Mouse (Mus musculus) adrenal gland, postnatal 36 days (tissue): ENCODE measurements around the gene Pcna. TPM values are rescaled to one million over a fixed set of nuclear protein-coding genes. Genes with fewer than 3 reads are reported as not detected.
A peak's percentile ranks its signal among the peaks of the same experiment; 100 is the strongest.

ENCODE experiments used
- DNase-seq, 2 experiments: peaks; one replicate each; pipeline ENCODE4 v3.0.0; 2021; ENCODE audit warnings: mixed read lengths in 1 of 2
- total RNA-seq, 2 experiments: library from RNA; stranded (reverse); gene quantifications; 2 replicates each; pipeline ENCODE4 v1.2.3; 2021

Pcna gene
- total RNA-seq, 2 experiments from 2014 or later = 96.5 to 111 TPM

DNA sequence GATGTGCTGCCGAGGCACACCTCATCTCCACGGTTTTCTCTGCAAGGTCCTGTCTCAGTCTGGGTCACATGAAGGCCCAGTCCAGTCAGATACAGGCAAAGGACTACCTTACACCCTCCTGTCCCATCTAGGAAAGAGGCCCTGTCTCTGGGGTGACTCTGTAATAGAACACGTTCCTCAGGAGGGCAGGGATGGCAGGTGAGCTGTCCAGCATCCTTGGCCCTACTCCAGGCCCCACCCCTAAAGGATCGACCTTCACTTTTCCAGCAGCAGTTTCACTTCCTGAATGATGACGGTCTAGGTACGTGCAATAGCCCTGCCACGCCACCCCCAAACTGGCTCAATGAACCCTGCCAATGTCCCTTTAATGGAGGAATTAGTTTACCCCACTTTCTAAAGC, 17.1 kb downstream of the Pcna start:
- peak in 1 of 2 experiments; percentile 28 for DNase-seq

DNA sequence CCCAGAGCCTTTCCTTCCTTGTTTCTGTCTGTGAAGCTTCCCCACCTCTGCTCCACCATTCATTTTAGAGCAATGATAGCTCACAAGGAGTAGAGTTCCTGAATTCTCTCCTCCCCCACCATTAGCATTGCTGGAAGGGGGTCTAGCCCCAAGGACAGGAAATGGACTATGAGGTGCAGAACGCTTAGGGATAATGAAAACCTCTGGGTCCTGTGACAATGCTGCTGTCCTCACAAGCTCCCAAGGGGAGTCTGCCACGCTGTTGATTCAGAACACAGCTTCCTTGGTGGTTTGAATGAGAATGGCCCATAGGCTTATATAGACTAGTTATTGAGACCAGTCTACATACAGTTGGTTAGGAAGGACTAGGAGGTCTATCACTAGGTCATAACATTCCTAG, 17.8 kb downstream of the Pcna start:
- no peak for DNase-seq

DNA sequence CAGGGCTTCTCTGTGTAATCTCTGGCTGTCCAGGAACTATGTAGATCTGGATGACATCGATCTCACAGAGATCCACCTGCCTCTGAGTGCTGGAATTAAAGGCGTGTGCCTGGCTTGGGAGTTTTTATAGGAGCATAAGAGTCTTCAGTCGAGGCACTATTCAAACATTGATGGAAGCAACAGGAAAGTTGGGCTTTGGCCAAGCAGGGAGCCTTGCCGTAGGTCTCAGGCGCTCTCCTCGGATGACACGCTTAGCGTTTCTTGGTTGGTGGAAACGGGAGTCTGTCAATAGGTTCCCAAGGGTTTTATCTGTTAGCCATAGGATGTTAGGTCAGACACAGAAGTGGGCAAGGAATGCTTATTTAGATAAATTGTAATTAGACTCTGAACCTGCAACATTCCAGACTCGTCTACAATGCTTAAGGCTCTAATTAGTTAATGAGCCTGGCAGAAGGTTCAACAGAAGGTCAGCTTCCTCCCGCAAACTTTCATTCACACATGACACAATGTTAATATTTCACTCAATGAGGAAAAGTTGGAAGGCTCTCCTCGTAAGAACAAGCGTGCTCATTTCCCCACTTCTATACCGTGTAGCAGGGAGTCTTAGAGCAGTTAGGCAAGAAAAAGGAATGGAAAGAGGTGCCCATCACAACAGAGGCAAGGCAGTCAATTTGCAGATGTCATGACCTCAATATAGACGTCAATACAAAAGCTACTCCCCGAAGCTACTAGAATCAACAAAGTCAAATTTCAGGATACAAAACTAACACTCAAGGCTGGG, 18.9 kb downstream of the Pcna start:
- DNase-seq = no peak

DNA sequence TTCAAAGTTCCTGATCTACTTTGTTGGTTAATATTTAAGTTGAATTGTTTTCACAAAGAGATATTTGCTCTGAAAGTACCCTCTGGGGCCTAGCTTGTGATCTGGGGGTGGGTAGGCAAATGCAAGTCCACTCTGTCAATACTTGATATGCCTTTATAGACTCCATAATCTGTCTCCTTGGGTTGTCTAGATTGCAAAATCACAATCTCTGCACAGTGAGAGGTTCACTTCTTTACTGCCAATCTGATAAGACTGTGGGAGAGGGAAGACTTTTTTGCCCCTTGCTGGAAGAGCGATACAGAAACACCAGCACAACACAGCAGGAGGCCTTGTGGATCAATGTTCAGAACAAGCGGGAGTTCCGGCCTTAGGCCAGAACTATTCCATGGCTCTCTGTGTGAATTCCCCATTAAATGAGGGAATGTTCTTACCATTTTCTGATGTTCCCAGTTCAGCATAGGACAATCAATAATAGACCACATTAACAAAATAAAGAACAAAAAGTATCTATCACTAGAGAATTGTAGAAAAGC, 20.6 kb downstream of the Pcna start:
- DNase-seq = no peak

DNA sequence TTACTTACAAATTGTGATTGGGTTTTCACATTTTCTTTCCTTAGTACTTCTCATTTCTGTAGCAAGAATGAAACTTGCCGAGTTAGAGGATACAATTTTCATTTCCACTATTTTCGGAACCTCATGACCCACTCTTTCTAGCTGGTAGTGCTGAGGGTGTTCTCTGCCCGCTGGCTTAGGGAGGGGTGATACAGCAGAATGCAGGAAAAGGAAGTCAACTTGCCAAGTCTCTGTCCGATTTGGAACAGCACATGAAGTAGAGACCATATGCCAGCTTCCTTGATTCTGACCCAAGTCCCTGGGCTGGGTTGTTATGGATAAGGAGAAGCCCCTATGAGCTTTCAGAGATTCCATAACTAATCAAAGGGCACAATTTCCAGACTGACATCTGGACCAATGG, 28.8 kb downstream of the Pcna start:
- no peak for DNase-seq

DNA sequence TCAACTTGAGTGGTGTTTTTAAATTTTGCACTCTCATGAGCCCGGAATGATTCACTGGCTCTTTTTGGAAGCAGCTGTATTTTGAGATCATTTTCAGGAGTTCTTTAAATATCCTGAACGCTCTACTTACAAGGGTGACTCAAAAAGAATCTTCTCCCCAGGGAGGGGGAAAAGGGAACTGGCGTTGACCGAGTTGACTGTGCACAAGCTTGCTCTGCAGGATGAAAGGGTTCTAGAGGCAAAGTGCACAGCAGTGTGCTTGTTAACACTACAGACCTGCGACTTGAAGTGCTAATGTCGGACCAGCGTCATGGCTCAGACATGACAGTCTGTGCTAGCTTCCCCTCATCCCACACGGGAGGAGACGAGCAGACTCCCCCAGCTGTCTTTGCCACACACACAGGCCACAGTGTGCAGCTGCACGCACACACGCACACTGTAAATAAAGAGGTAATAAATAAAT, 31.5 kb downstream of the Pcna start:
- DNase-seq = peak; percentile 46 to 50

DNA sequence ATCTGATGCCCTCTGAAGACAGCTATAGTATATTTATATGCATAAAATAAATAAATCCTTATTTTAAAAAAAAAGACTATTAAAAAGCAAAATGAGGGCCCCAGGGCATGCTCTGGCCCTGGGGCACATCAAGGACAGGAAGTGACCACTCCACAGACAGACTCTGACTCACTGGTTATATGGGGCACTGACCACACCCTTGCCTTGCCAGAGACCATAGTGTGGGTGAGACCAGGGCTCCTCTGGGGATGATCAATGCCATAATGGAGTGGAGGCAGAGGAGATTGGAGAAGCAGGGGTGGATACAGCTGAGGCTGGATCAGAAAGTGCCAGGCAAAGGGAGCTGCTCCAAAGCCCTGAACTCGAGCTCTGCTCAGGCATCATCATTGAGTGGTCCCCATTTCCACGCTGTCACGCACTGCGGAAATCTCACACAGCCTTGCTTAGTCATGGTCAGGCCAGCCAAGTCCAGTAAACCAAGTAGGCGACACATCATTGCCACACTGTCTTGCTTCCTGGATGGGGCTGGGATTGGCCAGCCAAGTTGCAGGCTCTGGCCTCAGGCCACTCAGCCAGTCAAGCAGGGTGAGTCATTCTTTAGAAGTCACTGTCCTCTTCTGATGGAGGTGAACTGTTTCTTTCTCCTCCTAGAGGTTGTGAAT, 41.0 kb downstream of the Pcna start:
- DNase-seq = peak; percentile 84 to 89

DNA sequence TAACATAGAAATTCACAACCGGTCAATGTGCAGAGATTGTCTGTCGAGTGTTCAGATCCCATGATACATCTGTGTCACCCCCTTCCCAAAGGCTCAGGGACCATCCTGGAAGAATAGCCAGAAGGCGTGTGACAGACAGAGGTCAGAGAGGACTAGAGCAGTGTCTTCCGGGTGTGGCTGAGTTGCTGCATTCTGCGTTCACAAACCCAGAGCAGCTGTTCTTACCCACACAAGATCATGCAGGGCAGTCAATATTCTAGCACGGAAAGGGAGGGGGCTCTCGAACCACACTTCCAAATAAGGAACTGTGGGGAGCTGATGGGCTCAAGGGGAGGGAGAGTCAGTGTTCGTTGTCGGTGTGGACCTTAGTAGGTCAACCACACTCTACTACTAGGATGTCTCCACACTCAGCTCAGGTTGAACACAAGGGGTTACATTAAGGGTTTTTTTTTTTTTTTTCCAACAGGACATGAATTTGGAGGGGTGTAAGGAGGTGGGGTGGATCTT, 42.3 kb downstream of the Pcna start:
- DNase-seq = no peak

DNA sequence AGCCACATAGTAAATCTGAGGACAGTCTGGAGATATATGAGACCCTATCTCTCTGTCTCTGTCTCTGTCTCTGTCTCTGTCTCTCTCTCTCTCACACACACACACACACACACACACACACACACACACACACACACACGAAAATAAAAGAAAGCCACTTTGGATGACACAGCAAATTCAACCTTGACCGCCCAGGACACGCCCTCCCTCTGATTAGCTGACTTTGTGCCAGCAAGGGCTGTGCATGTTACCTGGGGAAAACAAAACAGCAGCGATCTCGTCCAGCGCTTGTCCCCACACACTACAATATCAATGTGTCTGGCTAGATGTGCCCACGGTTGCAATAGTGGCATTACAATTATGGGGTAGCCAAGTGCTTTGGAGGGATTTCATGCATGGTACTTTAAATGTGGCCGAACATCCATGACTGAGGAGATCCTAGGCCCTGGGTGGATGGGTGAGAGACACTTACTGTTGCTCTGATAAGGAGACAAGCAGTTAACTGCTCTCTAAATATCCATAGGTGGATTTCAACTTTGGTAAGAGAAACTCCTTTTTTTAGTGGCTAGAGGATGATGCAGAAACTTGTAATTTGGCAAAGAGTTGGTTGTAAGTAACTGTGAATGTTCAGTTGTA, 44.8 kb downstream of the Pcna start:
- DNase-seq = peak; percentile 65 to 69

DNA sequence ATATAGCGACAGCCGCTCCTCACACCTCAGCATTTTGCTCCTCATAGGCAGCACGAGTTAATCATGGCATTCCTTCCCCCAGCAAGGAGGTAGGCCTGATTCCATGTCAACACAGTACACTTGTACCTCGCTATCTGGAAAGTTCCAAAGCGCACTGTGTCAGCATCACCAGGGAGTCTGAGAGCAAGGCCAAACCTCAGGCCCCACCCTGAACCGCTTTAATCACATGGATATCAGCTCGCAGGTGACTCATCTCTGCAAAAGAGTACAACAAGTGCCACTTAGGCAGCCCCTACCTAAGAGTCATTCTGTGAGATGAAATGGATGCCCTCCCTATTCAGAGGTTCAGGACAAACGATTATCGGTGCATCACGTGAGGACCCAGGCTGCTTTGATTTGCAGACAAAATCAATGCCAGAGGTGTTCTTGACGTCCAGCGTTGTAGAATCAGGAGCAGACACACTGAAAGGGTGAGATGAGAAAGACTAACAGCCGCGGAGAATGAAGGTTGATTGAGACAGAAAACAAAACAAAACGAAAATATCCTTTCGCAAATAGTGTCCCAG, 46.7 kb downstream of the Pcna start:
- DNase-seq = peak; percentile 62 to 70

DNA sequence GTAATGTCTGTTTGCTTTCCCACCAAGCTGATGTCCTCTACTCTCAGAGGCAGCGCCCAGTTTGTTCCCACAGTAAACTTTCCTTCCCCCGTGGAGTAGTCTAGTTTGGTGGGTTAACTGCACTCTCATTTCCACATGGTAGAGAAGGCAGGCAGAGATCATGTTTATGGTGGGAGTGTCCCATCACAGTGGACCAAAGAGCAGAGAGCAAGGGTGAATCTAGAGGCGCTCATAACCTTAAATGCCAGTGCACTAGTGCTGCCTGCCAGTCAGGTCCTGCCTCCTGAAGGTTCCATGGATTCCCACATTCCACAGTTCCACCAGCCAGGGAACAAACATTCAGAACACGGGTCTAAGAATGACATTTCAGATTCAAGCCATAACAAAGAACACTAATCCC, 47.6 kb downstream of the Pcna start:
- no peak for DNase-seq

DNA sequence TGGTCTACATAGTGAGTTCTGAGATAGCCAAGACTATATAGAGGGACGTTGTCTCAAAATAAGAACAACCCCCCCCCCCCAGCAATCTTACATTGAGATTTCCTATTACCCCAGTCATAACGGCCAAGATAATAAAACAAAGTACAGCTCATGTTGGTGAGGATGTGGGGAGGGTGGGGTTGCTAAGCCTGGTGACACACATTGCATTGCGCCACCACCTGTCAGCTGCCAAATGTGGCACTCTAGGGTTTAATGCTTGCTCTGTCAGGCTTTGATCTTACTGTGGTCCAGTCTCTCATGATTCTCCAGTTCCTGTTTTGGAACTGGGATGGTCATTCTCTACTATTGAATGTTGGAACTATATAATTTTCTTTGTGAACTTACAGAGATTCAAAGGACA, 49.3 kb downstream of the Pcna start:
- peak; percentile 49 to 64 for DNase-seq

DNA sequence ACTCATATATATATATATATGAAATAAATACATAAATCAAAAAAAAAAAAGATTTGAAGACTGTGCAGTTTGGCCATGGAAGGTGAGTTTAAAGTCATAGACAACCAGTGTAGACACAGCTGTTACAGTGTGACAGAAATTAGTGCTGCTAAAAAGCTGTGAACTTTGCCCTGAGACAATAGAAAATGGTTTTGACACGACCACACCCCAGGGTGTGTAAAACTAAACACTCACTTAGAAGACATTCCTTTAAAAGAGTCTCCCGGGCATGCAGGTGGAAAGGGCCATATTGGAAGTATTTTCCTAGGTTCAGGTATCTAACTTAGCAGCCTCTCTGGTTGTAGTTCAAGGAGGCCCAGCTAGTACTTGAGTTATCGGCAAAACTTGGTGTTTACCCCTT, 49.9 kb downstream of the Pcna start:
- no peak for DNase-seq

Other genes with a start within 250 kb of the Pcna start
- 10 to 100 TPM in 1 of 2 experiments, 1 to 10 TPM in 1; 7.4 to 12.7 TPM for gene Rassf2, start 223.1 kb downstream of the Pcna start, total RNA-seq
- 100 to 1,000 TPM in 1 of 2 experiments, 10 to 100 TPM in 1; 85.9 to 282 TPM for gene Slc23a2, start 108.2 kb downstream of the Pcna start, total RNA-seq
- gene Tmem230, start 5.5 kb downstream of the Pcna start, total RNA-seq = 10 to 100 TPM; 42.7 to 48.1 TPM
- gene Cds2, start 9.8 kb upstream of the Pcna start, total RNA-seq = 10 to 100 TPM; 71.2 to 73.3 TPM
- gene Prokr2, start 132.1 kb upstream of the Pcna start, total RNA-seq = under 1 TPM in 1 of 2 experiments, not detected in 1; 0.07 TPM